Mouse (Mus musculus) olfactory bulb, adult 2 months (tissue): ENCODE measurements around the gene Twf2. TPM values are rescaled to one million over a fixed set of nuclear protein-coding genes. Genes with fewer than 3 reads are reported as not detected.

ENCODE experiments used
- H3K27ac ChIP-seq: fragments of 200-500 bp; 2 replicates; pipeline ENCODE4 v1.5.1; 2012; ENCODE audit warnings: low read depth, low read length; ENCODE audit not compliant: insufficient read depth
- H3K4me1 ChIP-seq: fragments of 200-500 bp; 2 replicates; pipeline ENCODE4 v1.6.1; 2012; ENCODE audit warnings: low read length; ENCODE audit not compliant: control insufficient read depth, insufficient read depth
- H3K4me3 ChIP-seq: fragments of 200-500 bp; 2 replicates; pipeline ENCODE4 v1.5.1; 2012; ENCODE audit warnings: mild to moderate bottlenecking, low read depth, low read length, moderate library complexity; ENCODE audit not compliant: insufficient read depth
- CTCF ChIP-seq: fragments of 200-500 bp; IDR thresholded peaks from 2 replicates; pipeline ENCODE4 v1.5.1; 2012; ENCODE audit warnings: low read depth, mild to moderate bottlenecking, low read length, moderate library complexity; ENCODE audit not compliant: insufficient read depth
- POLR2A ChIP-seq: fragments of 200-500 bp; IDR thresholded peaks from 2 replicates; pipeline ENCODE4 v1.6.1; 2012; ENCODE audit warnings: mild to moderate bottlenecking, low read depth, low read length, moderate library complexity; ENCODE audit not compliant: insufficient read depth
- WGBS: fragments of 180-500 bp; shearing (Covaris S2); methylation state at CpG from one replicate; pipeline ENCODE4 v1.1.7; 2018; 5-methylcytosine and 5-hydroxymethylcytosine counted together
- polyA plus RNA-seq: library from polyadenylated mRNA; stranded (reverse); fragments of >200 nt; gene quantifications from 2 replicates; pipeline ENCODE4 v1.2.4, GENCODE M21; 2012; ENCODE audit warnings: low replicate concordance; ENCODE audit not compliant: missing spikeins, insufficient read depth, insufficient read length

Gene Twf2
- polyA plus RNA-seq, 1 experiment, result not detected

DNA sequence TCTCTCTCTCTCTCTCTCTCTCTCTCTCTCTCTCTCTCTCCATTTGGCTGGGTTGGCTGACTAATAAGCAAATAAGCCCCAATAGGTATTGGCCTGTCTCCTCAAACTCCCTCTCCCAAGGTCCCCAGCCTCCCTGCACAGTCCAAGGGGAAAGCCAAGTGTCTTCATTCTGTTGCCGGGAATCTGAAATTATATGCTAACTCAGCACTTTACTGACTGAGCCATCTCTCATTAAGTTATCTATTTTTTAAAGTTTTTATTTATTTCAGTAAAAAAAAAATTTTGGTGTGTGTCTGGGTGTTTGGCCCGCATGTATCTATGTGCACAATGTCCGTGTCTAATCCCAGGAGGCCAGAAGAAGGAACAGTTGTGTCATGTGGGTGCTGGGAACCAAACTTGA is 1.0 kb upstream of the Twf2 start:
- 83% methylated on average over 3 of the region's 3 CpGs for WGBS
- Histone ChIP-seq H3K4me3 (no peak overlapping the region), H3K4me1 (peaks cover 21% of the 10 kb centered on the region), H3K27ac (no peak overlapping the region)
- no peak for TF ChIP-seq CTCF
- TF ChIP-seq POLR2A, result no peak

GRCm38 (mm10) chr9:106203990-106204851 is 1.3 kb downstream of the Twf2 start:
- Histone ChIP-seq H3K4me1 (peaks cover 20% of the 10 kb centered on the region), H3K4me3 (no peak overlapping the region), H3K27ac (no peak overlapping the region)
- TF ChIP-seq POLR2A (no peak), CTCF (no peak)
- 66% methylated on average over 7 of the region's 7 CpGs for WGBS

DNA sequence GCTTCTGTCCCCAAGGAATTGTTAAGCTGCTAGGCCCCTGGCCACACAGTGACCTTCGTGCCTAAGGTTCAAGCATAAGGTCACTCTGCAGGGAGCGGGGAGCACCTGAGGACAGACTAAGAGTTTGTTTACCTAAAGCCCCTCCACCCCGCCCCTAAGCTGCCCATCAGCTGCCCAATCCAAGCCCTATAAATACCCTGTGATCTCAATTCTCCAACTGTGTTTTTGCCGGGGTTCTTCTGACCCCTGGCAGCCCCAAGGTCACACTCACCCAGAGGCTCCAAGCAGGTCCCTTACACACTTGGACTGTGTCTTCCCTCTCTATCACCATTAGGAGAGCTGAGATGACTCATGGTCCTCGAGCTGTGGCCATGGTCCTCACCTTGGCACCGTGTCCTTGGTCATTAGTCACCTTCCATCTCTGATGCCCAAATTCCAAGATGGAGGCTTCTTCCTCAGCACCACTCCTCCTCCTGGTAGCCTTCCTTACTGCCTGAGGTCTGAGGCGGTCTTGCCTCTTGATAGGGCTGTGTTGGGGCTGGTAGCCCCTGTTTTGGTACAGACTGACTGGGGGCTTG is 2.9 kb downstream of the Twf2 start:
- no peak for TF ChIP-seq CTCF
- no peak for TF ChIP-seq POLR2A
- WGBS, result 85% methylated on average over 7 of the region's 7 CpGs
- H3K4me3 ChIP-seq, result no peak overlapping the region
- H3K4me1 ChIP-seq, result peaks cover 20% of the 10 kb centered on the region
- no peak overlapping the region for H3K27ac ChIP-seq

DNA sequence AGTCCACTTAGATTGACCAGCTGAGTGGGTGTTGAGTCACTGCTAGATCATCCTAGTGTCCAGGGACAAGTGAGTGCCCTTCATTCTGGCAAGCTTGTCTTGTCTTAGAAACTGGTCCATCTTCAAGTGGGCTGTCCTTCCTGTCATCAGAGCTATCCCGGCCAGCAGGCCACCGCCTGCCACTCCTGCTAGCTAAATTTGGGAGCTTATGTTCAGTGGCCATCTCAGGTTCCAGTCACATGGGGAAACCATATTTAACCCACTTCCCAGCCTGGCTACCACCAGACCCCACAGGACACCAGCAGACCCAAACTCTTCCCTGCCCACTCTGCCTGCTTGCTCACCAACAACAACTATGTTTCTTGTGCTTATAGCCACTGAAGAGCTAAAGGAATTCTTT is 3.6 kb downstream of the Twf2 start:
- 85% methylated on average over 2 of the region's 2 CpGs for WGBS
- Histone ChIP-seq H3K4me3 (no peak overlapping the region), H3K4me1 (peaks cover 26% of the 10 kb centered on the region), H3K27ac (no peak overlapping the region)
- TF ChIP-seq POLR2A (no peak), CTCF (no peak)

GRCm38 (mm10) chr9:106208181-106208580 is 5.3 kb downstream of the Twf2 start:
- H3K4me3 ChIP-seq, result no peak overlapping the region
- TF ChIP-seq POLR2A, result no peak
- no peak for TF ChIP-seq CTCF
- H3K27ac ChIP-seq, result no peak overlapping the region
- WGBS, result 82% methylated on average over 5 of the region's 5 CpGs
- H3K4me1 ChIP-seq, result peaks cover 34% of the 10 kb centered on the region

- H3K4me1 ChIP-seq, result peaks cover 23% of the 10 kb centered on the region
- H3K27ac ChIP-seq, result no peak overlapping the region
- TF ChIP-seq CTCF (no peak), POLR2A (no peak)
- WGBS, result 77% methylated on average over 4 of the region's 4 CpGs
- H3K4me3 ChIP-seq, result no peak overlapping the region
Measured at GRCm38 (mm10) chr9:106209954-106210353, 7.0 kb downstream of the Twf2 start.

DNA sequence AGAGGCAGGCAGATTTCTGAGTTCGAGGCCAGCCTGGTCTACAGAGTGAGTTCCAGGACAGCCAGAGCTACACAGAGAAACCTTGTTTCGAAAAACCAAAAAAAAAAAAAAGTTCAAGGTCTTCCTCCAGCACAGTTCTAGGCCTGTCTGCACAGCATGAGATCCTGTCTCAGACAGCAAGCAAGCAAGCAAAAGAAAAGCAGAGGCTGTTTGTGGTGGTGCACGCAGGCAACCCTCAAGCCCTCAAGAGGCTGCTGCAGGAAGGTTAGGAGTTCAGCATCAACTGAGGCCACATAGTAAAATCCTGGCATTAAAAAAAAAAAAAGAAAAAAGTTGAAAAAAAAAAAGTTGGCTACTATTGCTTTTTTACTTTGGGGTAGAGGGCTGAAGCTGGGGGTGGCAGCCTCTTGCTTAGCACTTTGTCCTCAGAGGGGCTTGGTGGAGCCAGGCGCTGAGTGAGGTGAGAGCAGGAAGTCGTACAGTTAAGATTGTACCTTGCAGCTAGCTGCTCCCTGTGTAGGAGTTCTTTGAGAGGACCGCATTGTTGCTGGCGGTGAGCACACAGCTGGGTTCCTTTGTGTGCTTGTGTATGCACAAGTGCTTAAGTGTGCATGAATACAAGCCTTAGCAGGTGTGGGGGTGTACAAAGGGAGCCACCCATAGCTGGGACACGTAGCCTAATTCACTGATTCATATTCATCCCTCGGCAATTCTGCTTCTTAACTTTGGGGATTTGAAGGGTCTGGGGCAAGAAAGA is 8.1 kb downstream of the Twf2 start:
- H3K4me3 ChIP-seq, result no peak overlapping the region
- 47% methylated on average over 9 of the region's 9 CpGs for WGBS
- peaks cover 18% of the 10 kb centered on the region for H3K4me1 ChIP-seq
- no peak for TF ChIP-seq CTCF
- TF ChIP-seq POLR2A, result no peak
- H3K27ac ChIP-seq, result no peak overlapping the region

DNA sequence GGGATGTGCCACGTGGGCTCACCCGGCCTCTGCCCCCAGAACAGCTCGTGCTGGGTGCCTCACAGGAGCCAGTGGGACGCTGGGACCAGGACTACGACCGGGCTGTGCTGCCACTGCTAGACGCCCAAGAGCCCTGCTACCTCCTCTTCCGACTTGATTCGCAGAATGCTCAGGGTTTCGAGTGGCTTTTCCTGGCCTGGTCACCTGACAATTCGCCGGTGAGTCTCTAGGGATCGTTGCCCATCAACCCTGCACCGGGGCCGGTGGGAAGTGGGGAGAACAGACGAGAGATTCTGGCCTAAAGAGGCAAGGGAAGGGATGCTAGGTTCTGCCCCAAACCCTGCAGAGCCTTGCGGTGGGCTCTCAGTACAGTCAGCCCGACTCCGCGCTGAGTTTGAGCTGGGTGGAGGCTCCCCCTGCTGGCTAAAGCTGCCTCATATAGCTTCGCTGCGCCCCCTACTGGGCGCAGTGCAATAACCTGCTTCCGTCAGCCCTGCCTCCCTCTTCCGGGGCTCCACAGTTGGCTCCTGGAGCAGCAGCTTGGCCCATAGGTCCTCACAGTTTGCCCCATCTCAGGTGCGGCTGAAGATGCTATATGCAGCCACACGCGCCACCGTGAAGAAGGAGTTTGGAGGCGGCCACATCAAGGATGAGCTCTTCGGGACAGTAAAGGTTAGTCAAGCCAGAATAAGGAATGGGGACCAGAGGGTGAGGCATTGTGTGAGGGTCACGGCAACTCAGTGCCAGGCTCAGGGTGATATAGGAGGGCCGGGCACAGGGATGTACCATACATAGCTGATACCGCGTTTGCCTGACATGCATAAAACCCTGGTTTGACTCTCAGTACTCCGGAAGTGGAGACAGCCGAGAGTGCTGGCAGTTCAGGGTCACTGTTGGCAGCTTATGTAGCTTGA is 9.0 kb downstream of the Twf2 start:
- Histone ChIP-seq H3K4me3 (peak overlapping the region; percentile 35), H3K4me1 (peaks cover 17% of the 10 kb centered on the region), H3K27ac (no peak overlapping the region)
- TF ChIP-seq CTCF (peak; percentile 100), POLR2A (0 out of 2 replicates have a peak, but pooled peaks have one; percentile 19)
- 16% methylated on average over 37 of the region's 37 CpGs for WGBS
